ENCODE assay signal across 15 mouse cellular contexts in the genomic region with DNA sequence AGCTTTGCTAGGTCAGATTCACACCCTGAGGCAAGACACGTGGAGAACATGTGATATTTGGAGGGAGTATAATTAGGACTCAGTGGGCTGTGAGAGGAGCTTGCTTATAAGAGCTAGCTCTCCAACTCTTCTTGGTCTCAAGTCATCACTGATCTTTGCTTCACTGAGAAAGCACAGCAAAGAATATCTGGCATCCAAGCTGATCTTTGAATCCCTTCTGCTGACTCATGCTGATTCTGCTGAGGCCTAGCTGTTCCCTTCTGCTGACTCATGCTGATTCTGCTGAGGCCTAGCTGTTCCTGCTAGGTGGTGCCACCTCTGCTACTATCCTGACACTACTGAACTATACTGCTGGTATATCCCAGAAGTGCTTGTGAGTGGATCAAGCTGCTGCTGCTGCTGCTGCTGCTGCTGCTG.
DNase-seq lines count a peak whose midpoint lies in the region; ATAC-seq and TF ChIP-seq lines count a peak whose summit lies in the region.
"Had no signal": no experiment of that assay in that cellular context is flagged by ENCODE, and none has a peak within 500 bp of the region (broad histone marks: within the 10 kb centered on the region; RNA-seq: fewer than 3 reads in every experiment).

No protein-coding gene starts in this region.

- no peaks in the 10 kb centered on the region for H3K9me3 ChIP-seq in embryonic facial prominence, embryonic 10.5 days
- H3K9me3 ChIP-seq: embryonic facial prominence, embryonic 12.5 days; lung, embryonic 15.5 days; midbrain, embryonic 13.5 days; neural tube, embryonic 13.5 days had no signal

- no peak for TF ChIP-seq POLR2A in embryonic fibroblast, embryonic 13.5 days (IDR thresholded peaks at IDR 0.05; ENCODE audit: low read depth, low read length)

- peak; percentile 2 for DNase-seq in right cerebral cortex, adult 18-20 months
- DNase-seq in right cerebral cortex, postnatal 25 days = no peak
- peak; percentile 27 for DNase-seq in Muller cell, postnatal 12 days (ENCODE audit: inconsistent ontology term)
- no peak for DNase-seq in embryonic facial prominence, embryonic 10.5 days (ENCODE audit: low spot score)
- DNase-seq in layer of hippocampus, adult 11-12 months (ENCODE audit: low spot score) = no peak
- DNase-seq in cerebellum, postnatal 14 days = no peak
- DNase-seq: cerebellum, adult 11-12 months; forebrain, postnatal 0 days had no signal

- no peaks in the 10 kb centered on the region for H3K27me3 ChIP-seq in embryonic facial prominence, embryonic 10.5 days (replicated peaks; ENCODE audit: low read depth, poor library complexity, severe bottlenecking)
- H3K27me3 ChIP-seq: embryonic facial prominence, embryonic 12.5 days; lung, embryonic 15.5 days; midbrain, embryonic 13.5 days; neural tube, embryonic 13.5 days had no signal

- TF ChIP-seq CTCF in embryonic fibroblast, embryonic 13.5 days (IDR thresholded peaks at IDR 0.05; ENCODE audit: borderline replicate concordance, insufficient read depth, low read length) = no peak

- ATAC-seq in megakaryocyte progenitor cell, adult 5-6 weeks (replicated peaks; ENCODE audit: poor library complexity) = 0 out of 2 replicates have a peak, but pooled peaks have one; percentile 29
- ATAC-seq: forebrain, postnatal 0 days; intestine, embryonic 16.5 days; midbrain, embryonic 13.5 days had no signal

- peak overlapping the region; percentile 67 for H3K27ac ChIP-seq in embryonic fibroblast, embryonic 13.5 days (ENCODE audit: insufficient read depth, low read length)
- H3K27ac ChIP-seq in embryonic facial prominence, embryonic 10.5 days (replicated peaks) = no peak overlapping the region
- H3K27ac ChIP-seq: embryonic facial prominence, embryonic 12.5 days; lung, embryonic 15.5 days; midbrain, embryonic 13.5 days; neural tube, embryonic 13.5 days had no signal

- H3K4me1 ChIP-seq in embryonic fibroblast, embryonic 13.5 days (ENCODE audit: control insufficient read depth, insufficient read depth, low read length) = no peaks in the 10 kb centered on the region; the same call in 1 of the 2 replicates
- H3K4me1 ChIP-seq in embryonic facial prominence, embryonic 10.5 days = no peaks in the 10 kb centered on the region
- H3K4me1 ChIP-seq: embryonic facial prominence, embryonic 12.5 days; lung, embryonic 15.5 days; midbrain, embryonic 13.5 days; neural tube, embryonic 13.5 days had no signal

- 73% methylated on average over 1 of the region's 1 CpGs for WGBS in embryonic facial prominence, embryonic 10.5 days

- no peak overlapping the region for H3K4me3 ChIP-seq in embryonic fibroblast, embryonic 13.5 days (ENCODE audit: insufficient read depth, low read length)
- H3K4me3 ChIP-seq in embryonic facial prominence, embryonic 10.5 days = no peak overlapping the region
- H3K4me3 ChIP-seq: embryonic facial prominence, embryonic 12.5 days; lung, embryonic 15.5 days; midbrain, embryonic 13.5 days; neural tube, embryonic 13.5 days had no signal

- no peaks in the 10 kb centered on the region for H3K36me3 ChIP-seq in embryonic facial prominence, embryonic 10.5 days (replicated peaks)
- H3K36me3 ChIP-seq: embryonic facial prominence, embryonic 12.5 days; lung, embryonic 15.5 days; midbrain, embryonic 13.5 days; neural tube, embryonic 13.5 days had no signal

Comparison
In these comparisons a context has a peak if more than half of its experiments do, and no peak if none do; other contexts are left out.
1. DNase-seq: peak in right cerebral cortex, adult 18-20 months (single experiment) and Muller cell, postnatal 12 days (single experiment); none in right cerebral cortex, postnatal 25 days (single experiment), embryonic facial prominence, embryonic 10.5 days (single experiment), layer of hippocampus, adult 11-12 months (single experiment) and cerebellum, postnatal 14 days (0 of 2).